Mouse (Mus musculus) intestine, embryonic 16.5 days (tissue): ENCODE data around the gene Trim72. TPM values are rescaled to one million over a fixed set of nuclear protein-coding genes. Genes with fewer than 3 reads are reported as not detected.

Experiments used
- ATAC-seq: fragments of 200-750 bp; cut with Nextera tagmentation; 2 replicates; pipeline ENCODE4 v1.8.0; 2017; ENCODE audit warnings: moderate TSS enrichment, moderate library complexity
- H3K27ac ChIP-seq: fragments of 300-500 bp; sonication (generic); 2 replicates; pipeline ENCODE4 v1.5.1; 2014; ENCODE audit warnings: mild to moderate bottlenecking, low read length
- H3K27me3 ChIP-seq: fragments of 300-500 bp; sonication (generic); replicated peaks from 2 replicates; pipeline ENCODE4 v1.6.1; 2014; ENCODE audit warnings: low read length, control low read depth, mixed read lengths; ENCODE audit not compliant: control insufficient read depth, insufficient read depth
- H3K36me3 ChIP-seq: fragments of 300-500 bp; sonication (generic); 2 replicates; pipeline ENCODE4 v1.6.1; 2014; ENCODE audit warnings: low read length, control low read depth; ENCODE audit not compliant: control insufficient read depth, insufficient read depth
- H3K4me1 ChIP-seq: fragments of 300-500 bp; sonication (generic); 2 replicates; pipeline ENCODE4 v1.6.1; 2014; ENCODE audit warnings: low read length, control low read depth, mixed read lengths; ENCODE audit not compliant: control insufficient read depth, insufficient read depth
- H3K4me2 ChIP-seq: fragments of 300-500 bp; sonication (generic); 2 replicates; pipeline ENCODE4 v1.6.1; 2014; ENCODE audit warnings: low read depth, low read length, control low read depth
- H3K4me3 ChIP-seq: fragments of 300-500 bp; sonication (generic); 2 replicates; pipeline ENCODE4 v1.5.1; 2014; ENCODE audit warnings: mild to moderate bottlenecking, low read length
- H3K9ac ChIP-seq: fragments of 300-500 bp; sonication (generic); 2 replicates; pipeline ENCODE4 v1.6.1; 2014; ENCODE audit warnings: low read depth, low read length
- H3K9me3 ChIP-seq: fragments of 300-500 bp; sonication (generic); 2 replicates; pipeline ENCODE4 v1.6.1; 2016; ENCODE audit warnings: low read length, control low read depth; ENCODE audit not compliant: control insufficient read depth
- WGBS: fragments of 180-500 bp; shearing (Covaris S2); extraction: QIAGEN DNeasy Blood & Tissue Kit; methylation state at CpG from one replicate; pipeline ENCODE4 v1.1.7; 2014; 5-methylcytosine and 5-hydroxymethylcytosine counted together
- polyA plus RNA-seq: library from polyadenylated mRNA; unstranded; fragments of >200 nt; fragmentation: Nextera tagmentation; extraction: Ambion mirVana; gene quantifications from 2 replicates; pipeline ENCODE4 v1.2.1, GENCODE M21; 2015

Trim72 gene
- polyA plus RNA-seq: 0.38 and 0.60 TPM in 2 replicates

- no peaks in the 10 kb centered on the region for H3K27me3 ChIP-seq
- no peak; the same call in 1 of the 2 replicates for ATAC-seq
- H3K36me3 ChIP-seq: no peaks in the 10 kb centered on the region
- peaks cover 18% of the 10 kb centered on the region for H3K4me1 ChIP-seq
- peak within 1 kb of the TSS; percentile 95 for H3K27ac ChIP-seq
- H3K9me3 ChIP-seq: no peaks in the 10 kb centered on the region
- H3K4me3 ChIP-seq: peak within 1 kb of the TSS; percentile 42
- WGBS: 81% methylated on average over 2 of the region's 2 CpGs
- peak within 1 kb of the TSS; percentile 58 for H3K4me2 ChIP-seq
- peak within 1 kb of the TSS; percentile 71 for H3K9ac ChIP-seq
Observed at GRCm38 (mm10) chr7:128003688-128004087, at the start of gene Trim72. Gene Trim72, plus strand, starts transcription at chr7:128003949.

- H3K4me3 ChIP-seq: no peak overlapping the region
- H3K36me3 ChIP-seq: no peaks in the 10 kb centered on the region
- H3K4me1 ChIP-seq: no peaks in the 10 kb centered on the region
- H3K4me2 ChIP-seq: no peak overlapping the region
- WGBS: 56% methylated on average over 5 of the region's 5 CpGs
- H3K9me3 ChIP-seq: no peaks in the 10 kb centered on the region
- no peaks in the 10 kb centered on the region for H3K27me3 ChIP-seq
- H3K27ac ChIP-seq: no peak overlapping the region
- no peak overlapping the region for H3K9ac ChIP-seq
- no peak for ATAC-seq
Observed at GRCm38 (mm10) chr7:127959364-127959763, 44.4 kb upstream of the Trim72 start.

GRCm38 (mm10) chr7:127966371-127966918 is 37.3 kb upstream of the Trim72 start:
- H3K9me3 ChIP-seq: no peaks in the 10 kb centered on the region
- no peaks in the 10 kb centered on the region for H3K27me3 ChIP-seq
- H3K4me3 ChIP-seq: peak overlapping the region; percentile 95
- peak overlapping the region; percentile 98 for H3K27ac ChIP-seq
- ATAC-seq: peak; percentile 17
- H3K4me1 ChIP-seq: peaks cover 12% of the 10 kb centered on the region
- H3K4me2 ChIP-seq: peak overlapping the region; percentile 73
- H3K9ac ChIP-seq: peak overlapping the region; percentile 99
- 12% methylated on average over 10 of the region's 10 CpGs for WGBS
- H3K36me3 ChIP-seq: peaks cover 8% of the 10 kb centered on the region; the same call in 1 of the 2 replicates

GRCm38 (mm10) chr7:127967004-127967921 is 36.5 kb upstream of the Trim72 start, which contains the start of gene Fus:
Gene Fus, plus strand, starts transcription at chr7:127967457.
- Histone ChIP-seq H3K4me1 (peaks cover 12% of the 10 kb centered on the region), H3K27ac (peak within 1 kb of the TSS; percentile 98), H3K4me2 (peak within 1 kb of the TSS; percentile 86), H3K27me3 (no peaks in the 10 kb centered on the region), H3K9me3 (no peaks in the 10 kb centered on the region), H3K9ac (peak within 1 kb of the TSS; percentile 99), H3K4me3 (peak within 1 kb of the TSS; percentile 95), H3K36me3 (peaks cover 15% of the 10 kb centered on the region)
- WGBS: under 1% methylated on average over 92 of the region's 92 CpGs
- peak; percentile 94 for ATAC-seq

GRCm38 (mm10) chr7:127967922-127968828 is 35.6 kb upstream of the Trim72 start:
- ATAC-seq: peak; percentile 54
- peak overlapping the region; percentile 95 for H3K4me3 ChIP-seq
- 1% methylated on average over 38 of the region's 42 CpGs for WGBS

GRCm38 (mm10) chr7:127974413-127974930 is 29.3 kb upstream of the Trim72 start:
- H3K4me1 ChIP-seq: peaks cover 5% of the 10 kb centered on the region
- H3K9me3 ChIP-seq: no peaks in the 10 kb centered on the region
- no peak overlapping the region for H3K9ac ChIP-seq
- no peak for ATAC-seq
- WGBS: 88% methylated on average over 2 of the region's 2 CpGs
- no peaks in the 10 kb centered on the region for H3K27me3 ChIP-seq
- H3K36me3 ChIP-seq: peaks cover 42% of the 10 kb centered on the region
- H3K27ac ChIP-seq: no peak overlapping the region
- no peak overlapping the region for H3K4me2 ChIP-seq
- no peak overlapping the region for H3K4me3 ChIP-seq

More at GRCm38 (mm10) chr7:127967922-127968828, 35.6 kb upstream of the Trim72 start:
- Histone ChIP-seq H3K27me3 (no peaks in the 10 kb centered on the region), H3K9ac (peak overlapping the region; percentile 99), H3K27ac (peak overlapping the region; percentile 98), H3K9me3 (no peaks in the 10 kb centered on the region), H3K4me2 (peak overlapping the region; percentile 86), H3K36me3 (peaks cover 19% of the 10 kb centered on the region), H3K4me1 (peaks cover 12% of the 10 kb centered on the region)

GRCm38 (mm10) chr7:127978856-127979255 is 24.9 kb upstream of the Trim72 start:
- ATAC-seq: no peak
- 94% methylated on average over 2 of the region's 2 CpGs for WGBS

GRCm38 (mm10) chr7:127980606-127981005 is 23.1 kb upstream of the Trim72 start:
- Histone ChIP-seq H3K9me3 (no peaks in the 10 kb centered on the region), H3K4me1 (no peaks in the 10 kb centered on the region), H3K27me3 (no peaks in the 10 kb centered on the region), H3K27ac (no peak overlapping the region), H3K4me2 (no peak overlapping the region), H3K9ac (no peak overlapping the region), H3K4me3 (no peak overlapping the region), H3K36me3 (peaks cover 37% of the 10 kb centered on the region)
- ATAC-seq: no peak
- WGBS: 86% methylated on average over 3 of the region's 3 CpGs

More at GRCm38 (mm10) chr7:127978856-127979255, 24.9 kb upstream of the Trim72 start:
- H3K9me3 ChIP-seq: no peaks in the 10 kb centered on the region
- H3K4me3 ChIP-seq: no peak overlapping the region
- no peaks in the 10 kb centered on the region for H3K27me3 ChIP-seq
- H3K4me1 ChIP-seq: no peaks in the 10 kb centered on the region
- no peak overlapping the region for H3K4me2 ChIP-seq
- no peak overlapping the region for H3K9ac ChIP-seq
- peaks cover 40% of the 10 kb centered on the region for H3K36me3 ChIP-seq
- no peak overlapping the region for H3K27ac ChIP-seq
